Mouse (Mus musculus): Measurements from ENCODE around the gene Ppp1r2. TPM values are rescaled to one million over a fixed set of nuclear protein-coding genes. Genes with fewer than 3 reads are reported as not detected.

Gene Ppp1r2
- polyA plus RNA-seq, 1 experiment from 2014 or later: 78.4 TPM

Small RNAs within 50 kb of the gene (microRNA-seq; reads per million reads assigned to microRNA genes)
- gene Gm27415: not detected

Other genes with a start within 250 kb of the Ppp1r2 start
- 16.2 and 19.4 TPM in 2 replicates for gene Xxylt1, start 193.8 kb downstream of the Ppp1r2 start, polyA plus RNA-seq (2014; fragmentation: Nextera tagmentation; extraction: Ambion mirVana)
- 18.0 and 19.3 TPM in 2 replicates for gene Acap2, start 74.0 kb downstream of the Ppp1r2 start, polyA plus RNA-seq (2014; fragmentation: Nextera tagmentation; extraction: Ambion mirVana)
- gene Apod, start 39.5 kb upstream of the Ppp1r2 start, polyA plus RNA-seq (2014; fragmentation: Nextera tagmentation; extraction: Ambion mirVana): 7.8 and 8.8 TPM in 2 replicates
- 12.3 and 14.9 TPM in 2 replicates for gene Bdh1, start 147.0 kb upstream of the Ppp1r2 start, polyA plus RNA-seq (2014; fragmentation: Nextera tagmentation; extraction: Ambion mirVana)